Mouse (Mus musculus) kidney, adult 18-20 months (tissue): ENCODE measurements around the gene Lpcat3.
A peak's percentile ranks its signal among the peaks of the same experiment; 100 is the strongest.

Source experiments
- DNase-seq: peaks from one replicate; pipeline ENCODE4 v3.0.0; 2021

Gene Lpcat3

DNA sequence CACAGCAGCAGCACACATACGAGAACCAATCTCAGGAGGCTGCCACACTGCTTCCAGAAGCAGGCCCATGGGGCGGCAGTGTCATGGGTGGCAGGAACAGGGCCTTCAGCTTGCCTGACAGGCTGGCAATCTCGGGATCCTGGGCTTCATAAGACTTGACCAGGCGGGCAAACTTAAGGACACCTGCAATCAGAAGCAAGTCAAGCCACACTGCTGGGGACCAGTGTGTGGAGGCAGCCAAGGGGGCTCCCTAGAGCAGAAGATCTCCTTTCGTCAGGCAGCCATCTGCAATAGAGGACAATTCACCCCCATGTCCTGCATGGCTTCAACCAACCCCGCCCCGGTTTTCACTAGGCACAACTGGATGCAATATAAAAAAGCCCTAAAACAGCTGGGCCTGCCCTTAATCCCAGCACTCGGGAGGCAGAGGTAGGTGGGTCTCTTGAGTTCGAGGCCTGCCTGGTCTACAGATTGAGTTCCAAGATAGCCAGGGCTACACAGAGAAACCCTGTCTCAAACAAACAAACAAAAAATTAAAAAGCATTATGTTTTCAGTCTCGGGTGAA, 76.5 kb downstream of the Lpcat3 start:
- DNase-seq: no peak

DNA sequence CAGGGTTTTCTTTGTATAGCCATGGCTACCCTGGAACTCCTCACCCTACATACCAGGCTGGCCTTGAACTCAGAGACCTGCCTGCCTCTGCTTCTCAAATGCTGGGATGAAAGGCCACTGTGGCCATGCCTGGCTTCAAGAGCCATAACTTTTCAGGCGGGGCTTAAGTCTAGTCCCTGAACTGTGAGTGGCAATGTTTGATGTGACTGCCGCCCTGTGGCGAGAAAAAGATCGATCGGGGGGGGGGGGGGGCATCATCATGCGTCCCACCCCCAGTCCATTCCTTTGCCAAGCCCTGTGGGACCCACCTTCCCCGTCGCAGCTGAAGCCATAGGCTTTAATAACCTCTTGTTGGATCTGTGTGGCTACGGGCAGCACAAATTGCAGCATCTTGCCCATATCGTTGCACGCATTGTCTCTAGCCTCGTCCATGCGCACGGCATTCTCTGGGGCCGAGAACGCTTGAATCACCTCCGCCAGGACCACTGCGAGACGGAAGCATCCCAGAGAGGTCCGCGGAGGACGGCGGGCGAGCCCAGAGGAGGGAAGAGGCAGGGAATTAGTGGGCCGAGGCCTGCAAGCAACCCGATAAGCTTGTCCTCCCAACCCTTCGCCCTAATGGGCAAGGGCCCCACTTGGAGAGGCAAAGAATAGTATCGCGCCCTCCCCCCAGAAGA, 77.5 kb downstream of the Lpcat3 start:
- DNase-seq: no peak

DNA sequence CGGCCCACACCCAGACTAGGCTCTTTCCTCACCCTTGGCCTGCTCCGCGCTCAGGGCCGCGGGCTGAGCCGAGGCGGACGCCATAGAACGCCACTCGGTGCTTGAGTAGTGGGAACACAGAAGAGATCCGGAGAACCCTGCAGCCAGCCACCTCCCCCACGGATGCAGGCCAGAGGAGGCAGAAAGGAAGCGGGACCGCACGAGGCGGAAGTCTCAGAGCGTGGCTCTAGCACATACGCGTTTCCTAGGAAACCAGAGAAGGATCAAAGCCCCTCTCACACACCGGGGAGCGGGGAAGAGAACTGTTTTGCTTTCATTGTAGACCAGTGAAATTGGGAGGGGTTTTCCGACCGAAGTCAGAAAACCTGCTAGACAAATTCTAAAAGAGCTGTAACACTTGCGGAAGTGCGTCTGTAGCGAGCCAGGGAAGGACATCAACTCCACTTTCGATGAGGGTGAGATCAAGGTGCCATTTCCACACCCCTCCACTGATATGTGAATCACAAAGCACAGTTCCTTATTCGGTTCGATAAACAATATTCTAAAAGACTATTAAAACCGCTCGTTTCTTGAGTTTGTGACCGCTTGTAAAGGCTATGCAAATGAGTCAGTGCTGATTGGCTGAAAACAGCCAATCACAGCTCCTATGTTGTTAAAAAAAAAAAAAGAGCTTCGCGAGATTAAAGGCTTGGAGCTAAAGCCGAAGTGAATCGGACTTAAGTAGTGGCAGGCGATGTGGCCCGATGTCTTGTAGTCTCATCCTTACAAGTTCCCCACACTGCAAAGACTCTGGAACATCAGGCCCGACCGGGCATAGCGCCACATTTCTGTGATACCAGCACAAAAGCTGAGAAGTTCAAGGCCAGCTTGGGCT, 78.3 kb downstream of the Lpcat3 start, which contains the start of gene Grcc10:
TSS of gene Grcc10 (minus strand) at position 487 of the 874 bp plus-strand sequence.
- DNase-seq: peak; percentile 89

GRCm38 (mm10) chr6:124741842-124742241, 79.0 kb downstream of the Lpcat3 start:
- DNase-seq: no peak

GRCm38 (mm10) chr6:124742839-124743514, 80.2 kb downstream of the Lpcat3 start:
- no peak for DNase-seq

- DNase-seq: no peak
Measured at GRCm38 (mm10) chr6:124743647-124744046, 80.8 kb downstream of the Lpcat3 start.

DNA sequence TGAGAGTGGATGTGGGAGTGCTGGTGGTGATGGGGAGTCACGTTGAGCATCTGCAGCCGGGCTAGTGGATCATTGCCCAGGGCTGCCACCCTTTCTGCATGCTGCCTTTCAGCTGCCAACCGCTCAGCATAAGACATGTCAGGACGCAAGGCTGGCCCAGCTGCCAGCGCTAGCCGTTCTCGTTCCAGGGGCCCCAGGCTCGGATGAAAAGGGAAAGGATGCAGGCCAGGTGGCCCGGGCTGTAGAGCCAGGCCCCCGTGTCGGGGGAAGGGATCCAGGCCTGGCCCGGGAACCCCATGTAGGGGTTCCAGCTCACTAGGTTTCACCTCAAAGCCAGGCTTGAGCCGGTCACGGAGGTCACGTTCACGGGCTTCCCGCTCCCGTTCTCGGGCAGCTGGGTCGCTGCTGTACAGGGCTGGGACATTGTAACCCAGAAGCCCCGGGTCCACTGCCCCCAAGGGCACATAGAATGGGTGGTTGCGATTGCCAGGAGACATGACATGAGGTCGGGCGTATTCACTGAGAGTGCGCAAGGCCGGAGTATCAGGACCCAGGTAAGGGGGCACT, 82.0 kb downstream of the Lpcat3 start:
- peak; percentile 29 for DNase-seq

DNA sequence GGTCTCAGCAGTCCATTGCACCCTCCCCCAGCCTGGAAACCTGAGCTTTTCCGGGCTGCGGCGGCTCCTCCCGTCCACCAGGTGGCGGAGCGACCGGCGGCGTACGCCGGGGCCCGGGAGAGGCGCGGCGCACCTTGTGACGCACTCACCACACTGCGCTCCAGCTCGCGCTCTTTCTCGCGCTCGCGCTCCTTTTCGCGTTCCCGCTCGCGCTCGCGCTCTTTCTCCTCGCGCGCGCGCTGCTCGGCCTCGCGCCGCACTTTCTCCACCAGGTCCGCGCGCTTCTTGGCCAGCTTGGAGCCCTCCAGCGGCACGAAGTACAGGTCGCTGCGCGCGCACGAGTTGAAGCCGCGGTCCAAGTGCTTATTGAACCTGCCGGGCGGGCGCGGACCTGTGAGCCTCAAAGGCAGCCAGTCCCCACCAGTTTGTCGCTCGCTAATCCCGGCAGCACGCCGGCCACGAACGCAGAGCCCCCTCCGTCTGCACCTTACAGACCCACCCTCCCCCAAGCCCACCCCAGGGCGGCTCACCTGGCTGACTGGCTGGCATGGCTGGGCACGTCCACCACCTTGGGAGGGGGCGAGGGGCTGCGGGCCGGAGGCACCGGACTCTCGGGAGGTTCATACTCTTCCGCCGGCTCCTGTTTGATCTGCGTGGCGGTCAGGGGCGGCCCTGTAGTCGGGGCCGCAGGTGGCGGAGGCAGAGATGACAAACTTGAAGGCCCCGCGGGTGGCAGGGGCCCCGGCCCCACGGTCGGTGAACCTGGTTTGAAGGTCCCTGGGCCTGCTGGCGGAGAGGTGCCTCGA, 82.9 kb downstream of the Lpcat3 start:
- DNase-seq: peak; percentile 94

- no peak for DNase-seq
Measured at GRCm38 (mm10) chr6:124746296-124746605, 83.4 kb downstream of the Lpcat3 start.

DNA sequence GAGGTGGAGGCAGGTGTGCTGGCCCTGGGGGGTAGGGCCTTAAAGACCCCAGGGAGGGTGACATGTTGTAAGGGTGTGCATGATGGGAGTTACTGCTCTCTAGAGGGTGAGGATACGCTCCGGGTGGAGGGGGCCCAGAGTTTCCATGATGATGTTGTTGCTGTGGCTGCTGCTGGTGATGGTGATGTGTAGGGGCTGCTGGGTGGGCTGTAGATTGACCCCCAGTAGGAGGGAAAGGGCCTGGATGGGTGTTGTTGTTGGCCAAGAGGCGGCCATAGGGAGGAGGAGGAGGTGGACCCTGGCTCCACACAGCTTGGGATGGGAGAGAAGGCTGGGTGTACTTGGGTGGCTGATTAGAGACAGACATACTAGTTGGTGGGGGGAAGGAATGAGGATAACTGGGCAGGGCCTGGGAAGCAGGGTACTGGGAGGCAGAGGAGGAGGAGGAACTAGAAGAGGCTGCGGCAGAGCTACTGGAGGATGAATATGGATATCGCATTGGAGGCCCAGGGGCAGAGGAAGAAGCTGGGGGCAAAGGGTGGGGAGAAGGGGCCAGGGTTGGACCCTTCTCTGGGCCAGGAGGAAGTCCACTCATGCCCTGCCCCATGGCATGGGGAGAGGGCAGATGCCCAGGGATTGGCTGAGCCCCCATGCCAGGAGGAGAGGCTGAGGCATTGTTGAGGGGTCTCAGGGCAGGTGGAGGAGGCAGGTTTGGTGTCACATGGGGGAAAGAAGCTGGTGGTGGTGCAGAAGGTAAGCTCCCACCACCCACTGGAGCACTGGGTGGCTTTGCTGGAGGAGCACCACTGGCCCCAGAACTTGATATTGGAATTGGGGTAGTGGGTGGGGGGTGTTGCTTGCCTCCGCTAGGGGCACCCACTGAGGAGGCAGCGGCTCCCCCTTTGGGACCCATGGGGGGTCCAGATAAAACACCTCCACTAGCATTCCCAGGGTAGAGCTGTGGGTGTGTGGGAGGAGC, 84.1 kb downstream of the Lpcat3 start:
- no peak for DNase-seq

DNA sequence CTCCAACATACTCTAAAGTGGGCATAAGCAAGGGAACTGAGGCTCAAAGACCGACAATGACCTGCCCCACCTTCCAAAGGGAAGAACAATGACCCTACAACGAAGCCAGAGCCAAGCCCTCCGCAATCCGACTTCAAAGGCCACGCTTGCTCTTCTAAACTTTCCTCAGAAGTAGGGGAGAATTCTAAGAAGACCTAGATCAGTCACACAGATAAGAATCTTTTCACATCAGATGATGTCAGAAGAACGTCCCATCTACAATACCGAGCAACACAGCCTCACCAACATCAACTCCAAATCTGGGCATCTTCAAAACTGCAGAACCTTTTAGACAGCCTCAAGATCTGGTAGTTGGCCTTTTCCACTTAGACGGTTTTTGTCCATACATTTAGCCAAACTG, 87.6 kb downstream of the Lpcat3 start:
- no peak for DNase-seq

- no peak for DNase-seq
Measured at GRCm38 (mm10) chr6:124753861-124754260, 91.0 kb downstream of the Lpcat3 start.
